8 mouse cellular contexts compared by ENCODE assay signal in genomic region chr5:66612964-66613363, GRCm38 (mm10). TPM values are rescaled to one million over a fixed set of nuclear protein-coding genes. Genes with fewer than 3 reads are reported as not detected.
DNase-seq lines count a peak whose midpoint lies in the region; ATAC-seq and TF ChIP-seq lines count a peak whose summit lies in the region.

No protein-coding gene starts in this region.

- no peaks in the 10 kb centered on the region for H3K36me3 ChIP-seq in kidney, embryonic 15.5 days
- no peaks in the 10 kb centered on the region for H3K36me3 ChIP-seq in intestine, postnatal 0 days (ENCODE audit: control insufficient read depth, insufficient read depth)

- ATAC-seq in kidney, embryonic 15.5 days (replicated peaks; ENCODE audit: low FRiP score) = no peak
- ATAC-seq in Patski = peak; percentile 27
- no peak for ATAC-seq in intestine, postnatal 0 days

- H3K9me3 ChIP-seq in kidney, embryonic 15.5 days (replicated peaks) = no peaks in the 10 kb centered on the region
- H3K9me3 ChIP-seq in intestine, postnatal 0 days (ENCODE audit: control insufficient read depth) = no peaks in the 10 kb centered on the region

- H3K27ac ChIP-seq in gastrocnemius, adult 2 months = peak overlapping the region; percentile 64
- H3K27ac ChIP-seq in kidney, embryonic 15.5 days = peak overlapping the region; percentile 66
- H3K27ac ChIP-seq in embryonic fibroblast, embryonic 13.5 days (ENCODE audit: insufficient read depth, low read length) = peak overlapping the region; percentile 15; the same call in 1 of the 2 replicates
- H3K27ac ChIP-seq in intestine, postnatal 0 days (ENCODE audit: low read depth, low read length) = no peak overlapping the region

- H3K4me3 ChIP-seq in gastrocnemius, adult 2 months = no peak overlapping the region
- H3K4me3 ChIP-seq in kidney, embryonic 15.5 days (replicated peaks) = no peak overlapping the region
- no peak overlapping the region for H3K4me3 ChIP-seq in embryonic fibroblast, embryonic 13.5 days (ENCODE audit: insufficient read depth, low read length)
- H3K4me3 ChIP-seq in intestine, postnatal 0 days (ENCODE audit: low read depth, low read length) = no peak overlapping the region

- peaks cover 82% of the 10 kb centered on the region for H3K4me1 ChIP-seq in kidney, embryonic 15.5 days
- H3K4me1 ChIP-seq in embryonic fibroblast, embryonic 13.5 days (ENCODE audit: control insufficient read depth, insufficient read depth, low read length) = peaks cover 28% of the 10 kb centered on the region
- no peaks in the 10 kb centered on the region for H3K4me1 ChIP-seq in intestine, postnatal 0 days (replicated peaks; ENCODE audit: control insufficient read depth, insufficient read depth, low read length)

- intact Hi-C loops in gastrocnemius, adult 2 months (cut with DNase I) = no loop called here
- intact Hi-C loops in gastrocnemius, postnatal 14 days (cut with DNase I; ENCODE audit: low total_unique reads) = no loop called here

- TF ChIP-seq CTCF in gastrocnemius, adult 2 months (IDR thresholded peaks at IDR 0.05) = no peak
- TF ChIP-seq CTCF in Patski (IDR thresholded peaks at IDR 0.05) = no peak
- no peak for TF ChIP-seq CTCF in embryonic fibroblast, embryonic 13.5 days (IDR thresholded peaks at IDR 0.05; ENCODE audit: borderline replicate concordance, insufficient read depth, low read length)
- TF ChIP-seq CTCF in intestine, postnatal 0 days (IDR thresholded peaks at IDR 0.05; ENCODE audit: low read depth) = no peak

- in situ Hi-C loops in Patski (cut with MboI; ENCODE audit: low pct_unique_long_range_greater_than_20kb) = loop anchor here (5.0 to 25.0 kb wide), 2 partner anchors 116 to 226 kb away; no protein-coding TSS in a partner anchor

- no peaks in the 10 kb centered on the region; the same call in 1 of the 2 replicates for H3K27me3 ChIP-seq in kidney, embryonic 15.5 days
- H3K27me3 ChIP-seq in Patski = no peaks in the 10 kb centered on the region
- no peaks in the 10 kb centered on the region for H3K27me3 ChIP-seq in intestine, postnatal 0 days (replicated peaks; ENCODE audit: control insufficient read depth, insufficient read depth, low read length)

- TF ChIP-seq POLR2A in embryonic fibroblast, embryonic 13.5 days (IDR thresholded peaks at IDR 0.05; ENCODE audit: low read depth, low read length) = no peak

- WGBS in kidney, embryonic 15.5 days = 52% methylated on average over 5 of the region's 5 CpGs
- WGBS in intestine, postnatal 0 days = 76% methylated on average over 5 of the region's 5 CpGs

- H3K4me2 ChIP-seq in kidney, embryonic 15.5 days = peak overlapping the region; percentile 22; the same call in 1 of the 2 replicates
- H3K4me2 ChIP-seq in intestine, postnatal 0 days (replicated peaks; ENCODE audit: low read depth) = no peak overlapping the region

- DNase-seq in gastrocnemius, adult 2 months = no peak
- no peak for DNase-seq in gastrocnemius, postnatal 14 days
- no peak for DNase-seq in kidney, adult 8-10 months
- DNase-seq in Patski (ENCODE audit: low read depth, low spot score) = peak; percentile 55
- no peak for DNase-seq in Muller cell, postnatal 12 days (ENCODE audit: inconsistent ontology term)

- POLR2A ChIA-PET in Patski (lab: Charles Lee) = interaction anchor here (0.6 to 1.2 kb wide), 3 partner anchors 20 to 116 kb away, joined by 3 to 5 read pairs (median 3); no protein-coding TSS in a partner anchor

- CTCF ChIA-PET in Patski (lab: Charles Lee) = interaction anchor here (0.8 to 2.1 kb wide), 5 partner anchors 34 to 122 kb away, joined by 3 to 6 read pairs (median 3); no protein-coding TSS in a partner anchor

- no peak overlapping the region for H3K9ac ChIP-seq in kidney, embryonic 15.5 days
- H3K9ac ChIP-seq in intestine, postnatal 0 days (ENCODE audit: low read depth, low read length) = no peak overlapping the region

RNA-seq across cellular contexts. Expression of gene Apbb2, which starts 5.6 kb away (rescaled TPM):
- total RNA-seq in gastrocnemius, adult 2 months (2021) = 10 to 100 TPM; 35.9 to 43.2 TPM
- 10 to 100 TPM; 41.0 to 48.3 TPM for total RNA-seq in gastrocnemius, postnatal 14 days (2021)
- 57.5 and 65.4 TPM in 2 replicates for polyA plus RNA-seq in kidney, embryonic 15.5 days (2015; fragmentation: Nextera tagmentation; extraction: Ambion mirVana)
- 38.0 TPM for polyA plus RNA-seq in Patski (2021)
- polyA plus RNA-seq in embryonic fibroblast, embryonic 13.5 days (2011; ENCODE audit: insufficient read length, low read depth, missing spikeins) = 71.9 and 88.0 TPM in 2 replicates
- polyA plus RNA-seq in intestine, postnatal 0 days (2015; fragmentation: Nextera tagmentation; extraction: Ambion mirVana) = 18.7 and 21.7 TPM in 2 replicates
